Mouse (Mus musculus): Measurements from ENCODE around the gene Grb10. TPM values are rescaled to one million over a fixed set of nuclear protein-coding genes. Genes with fewer than 3 reads are reported as not detected.

Grb10 gene
- polyA plus RNA-seq, 1 experiment from 2014 or later, result 410 TPM

DNA sequence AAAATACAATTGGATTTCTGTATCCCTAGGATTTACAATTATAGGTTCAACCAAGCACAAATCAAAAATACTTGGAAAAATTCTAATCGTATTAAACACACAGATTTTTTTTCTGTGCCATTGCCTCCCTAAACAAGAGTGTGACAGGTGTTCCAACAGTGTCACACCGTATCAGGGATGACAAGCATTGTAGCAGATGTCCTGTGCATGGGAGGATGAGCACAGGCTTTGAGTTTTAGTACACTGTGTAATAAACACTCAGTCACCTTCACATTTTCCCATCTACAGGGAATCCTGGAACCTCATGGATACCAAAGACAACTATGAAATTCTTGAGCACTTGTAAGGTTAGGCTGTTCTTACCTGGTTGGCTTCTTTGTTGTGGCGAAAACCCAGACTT is 51.2 kb downstream of the Grb10 start:
- H3K4me3 ChIP-seq, result no peak overlapping the region
- H3K36me3 ChIP-seq, result peaks cover 43% of the 10 kb centered on the region
- H3K9me3 ChIP-seq, result no peaks in the 10 kb centered on the region
- no peaks in the 10 kb centered on the region for H3K27me3 ChIP-seq (ENCODE audit: insufficient read depth, poor library complexity, severe bottlenecking)
- H3K27ac ChIP-seq, result no peak overlapping the region
- no peak for DNase-seq (ENCODE audit: low spot score)
- 84% methylated on average over 3 of the region's 3 CpGs for WGBS
- no peaks in the 10 kb centered on the region for H3K4me1 ChIP-seq (replicated peaks)

DNA sequence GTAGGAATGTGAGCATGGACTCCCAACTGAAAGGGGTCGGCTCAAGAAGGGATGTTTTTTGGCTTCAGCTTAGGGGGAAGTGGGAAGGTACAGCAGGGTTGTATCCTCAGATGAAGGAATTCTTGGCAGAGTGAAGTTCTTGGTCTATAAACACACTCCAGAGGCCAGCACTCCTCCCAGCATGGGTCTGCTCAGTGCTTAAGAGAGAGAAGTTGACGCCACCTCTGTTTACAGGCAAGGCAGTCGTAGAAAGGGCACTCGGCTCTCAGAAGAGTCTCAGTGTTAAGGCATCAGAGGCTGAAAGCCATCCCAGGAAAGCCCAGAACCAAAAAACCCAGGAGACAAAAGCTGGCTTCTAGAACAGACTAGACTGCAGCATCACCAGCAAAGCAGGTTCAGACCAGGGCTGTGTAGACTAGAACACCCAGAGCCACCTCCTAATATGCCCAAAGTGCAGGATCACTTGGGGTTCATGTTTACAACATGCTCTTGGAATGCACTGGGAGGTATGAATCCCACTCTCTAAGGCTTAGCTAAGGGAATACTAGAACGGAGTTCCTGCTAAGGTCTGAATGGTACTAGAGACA is 59.8 kb downstream of the Grb10 start:
- H3K9me3 ChIP-seq, result no peaks in the 10 kb centered on the region
- H3K27me3 ChIP-seq (ENCODE audit: insufficient read depth, poor library complexity, severe bottlenecking), result no peaks in the 10 kb centered on the region
- 81% methylated on average over 5 of the region's 5 CpGs for WGBS
- H3K4me1 ChIP-seq (replicated peaks), result no peaks in the 10 kb centered on the region; the same call in 1 of the 2 replicates
- DNase-seq (ENCODE audit: low spot score), result no peak
- no peak overlapping the region for H3K27ac ChIP-seq
- no peak overlapping the region for H3K4me3 ChIP-seq
- peaks cover 53% of the 10 kb centered on the region for H3K36me3 ChIP-seq

- peak; percentile 34 for DNase-seq (ENCODE audit: low spot score)
- WGBS, result 54% methylated on average over 10 of the region's 10 CpGs
- Histone ChIP-seq H3K36me3 (peaks cover 66% of the 10 kb centered on the region), H3K4me3 (no peak overlapping the region), H3K27me3 (ENCODE audit: insufficient read depth, poor library complexity, severe bottlenecking) (no peaks in the 10 kb centered on the region), H3K4me1 (replicated peaks) (peaks cover 7% of the 10 kb centered on the region), H3K9me3 (0 out of 2 replicates have a peak, but pooled peaks cover 2% of the 10 kb centered on the region), H3K27ac (no peak overlapping the region)
These were observed 63.8 kb downstream of the Grb10 start for GRCm38 (mm10) chr11:11974591-11975255.

- Histone ChIP-seq H3K4me1 (replicated peaks) (peaks cover 20% of the 10 kb centered on the region), H3K27ac (peak overlapping the region; percentile 57), H3K27me3 (ENCODE audit: insufficient read depth, poor library complexity, severe bottlenecking) (no peaks in the 10 kb centered on the region), H3K36me3 (peaks cover 66% of the 10 kb centered on the region), H3K9me3 (0 out of 2 replicates have a peak, but pooled peaks cover 2% of the 10 kb centered on the region), H3K4me3 (no peak overlapping the region)
- WGBS, result 49% methylated on average over 8 of the region's 8 CpGs
- DNase-seq (ENCODE audit: low spot score), result peak; percentile 75
These were observed 65.0 kb downstream of the Grb10 start for GRCm38 (mm10) chr11:11973366-11974014.

DNA sequence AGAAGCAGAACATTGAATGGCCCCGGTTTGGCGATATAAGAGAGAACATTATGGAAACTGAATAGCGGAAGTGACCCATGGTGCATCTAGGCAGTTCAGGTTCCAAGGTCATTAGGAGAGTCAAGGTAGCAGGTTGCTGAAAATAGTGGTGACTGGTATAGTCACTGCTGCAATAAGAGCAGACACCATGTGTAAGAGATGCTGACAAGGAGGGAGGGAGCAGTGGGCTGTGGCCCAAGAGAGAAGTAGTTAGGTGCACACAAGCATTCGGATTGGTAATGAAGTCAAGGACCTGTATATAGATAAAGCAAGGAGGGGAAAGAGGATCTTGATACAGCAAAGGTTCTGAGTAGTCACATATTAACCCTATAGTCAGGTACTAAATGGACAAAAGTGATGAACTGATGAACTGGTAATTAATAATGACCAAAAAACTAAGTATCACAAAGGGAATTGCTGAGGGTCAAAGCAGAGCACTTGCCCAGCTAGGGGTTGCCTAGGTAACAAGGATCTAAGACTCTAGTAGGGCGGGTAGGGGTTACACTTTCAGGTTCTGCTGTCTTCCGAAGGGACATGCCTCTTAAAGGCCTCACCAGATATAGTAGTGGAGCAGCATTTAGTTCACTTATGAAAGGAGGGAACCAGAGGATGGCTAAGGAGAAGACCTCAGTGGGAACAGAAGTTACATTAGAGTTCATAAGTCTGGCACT is 65.9 kb downstream of the Grb10 start:
- Histone ChIP-seq H3K36me3 (peaks cover 75% of the 10 kb centered on the region), H3K4me1 (replicated peaks) (peaks cover 22% of the 10 kb centered on the region), H3K27ac (peak overlapping the region; percentile 57), H3K4me3 (no peak overlapping the region), H3K27me3 (ENCODE audit: insufficient read depth, poor library complexity, severe bottlenecking) (no peaks in the 10 kb centered on the region), H3K9me3 (0 out of 2 replicates have a peak, but pooled peaks cover 2% of the 10 kb centered on the region)
- no peak for DNase-seq (ENCODE audit: low spot score)
- WGBS, result 78% methylated on average over 6 of the region's 6 CpGs

- DNase-seq (ENCODE audit: low spot score), result no peak
- Histone ChIP-seq H3K27me3 (ENCODE audit: insufficient read depth, poor library complexity, severe bottlenecking) (no peaks in the 10 kb centered on the region), H3K27ac (no peak overlapping the region), H3K9me3 (0 out of 2 replicates have a peak, but pooled peaks cover 2% of the 10 kb centered on the region), H3K36me3 (peaks cover 91% of the 10 kb centered on the region), H3K4me3 (no peak overlapping the region), H3K4me1 (replicated peaks) (peaks cover 22% of the 10 kb centered on the region)
- 94% methylated on average over 11 of the region's 11 CpGs for WGBS
These were observed 68.2 kb downstream of the Grb10 start for GRCm38 (mm10) chr11:11970246-11970645.

DNA sequence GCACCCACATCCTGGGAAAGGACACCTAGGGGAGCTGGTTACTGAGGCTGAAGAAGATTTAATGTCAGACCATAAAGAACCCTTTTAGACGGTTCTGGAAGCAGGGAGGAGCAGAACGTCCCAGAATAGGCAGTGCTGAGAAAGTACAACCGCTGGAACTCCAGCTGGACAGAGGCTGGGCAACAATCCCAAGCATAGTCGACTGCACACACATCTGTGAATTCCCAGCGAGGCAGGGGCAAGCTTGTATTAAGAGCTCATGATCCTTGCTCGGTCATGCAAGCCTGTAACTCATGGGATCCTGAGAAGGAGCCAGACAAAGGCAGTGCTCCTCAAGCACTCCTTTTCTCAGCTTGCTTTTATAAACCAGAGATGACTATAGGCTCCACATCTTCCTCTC is 69.7 kb downstream of the Grb10 start:
- Histone ChIP-seq H3K27me3 (ENCODE audit: insufficient read depth, poor library complexity, severe bottlenecking) (no peaks in the 10 kb centered on the region), H3K36me3 (peaks cover 92% of the 10 kb centered on the region), H3K9me3 (0 out of 2 replicates have a peak, but pooled peaks cover 2% of the 10 kb centered on the region), H3K27ac (peak overlapping the region; percentile 67), H3K4me3 (no peak overlapping the region), H3K4me1 (replicated peaks) (peaks cover 24% of the 10 kb centered on the region)
- WGBS, result 57% methylated on average over 6 of the region's 6 CpGs
- no peak for DNase-seq (ENCODE audit: low spot score)

- H3K4me1 ChIP-seq (replicated peaks), result peaks cover 26% of the 10 kb centered on the region
- H3K4me3 ChIP-seq, result no peak overlapping the region
- peaks cover 88% of the 10 kb centered on the region for H3K36me3 ChIP-seq
- 92% methylated on average over 8 of the region's 8 CpGs for WGBS
- no peaks in the 10 kb centered on the region for H3K27me3 ChIP-seq (ENCODE audit: insufficient read depth, poor library complexity, severe bottlenecking)
- H3K9me3 ChIP-seq, result 0 out of 2 replicates have a peak, but pooled peaks cover 2% of the 10 kb centered on the region
- H3K27ac ChIP-seq, result no peak overlapping the region
- no peak for DNase-seq (ENCODE audit: low spot score)
These were observed 71.0 kb downstream of the Grb10 start for GRCm38 (mm10) chr11:11967519-11967918.

DNA sequence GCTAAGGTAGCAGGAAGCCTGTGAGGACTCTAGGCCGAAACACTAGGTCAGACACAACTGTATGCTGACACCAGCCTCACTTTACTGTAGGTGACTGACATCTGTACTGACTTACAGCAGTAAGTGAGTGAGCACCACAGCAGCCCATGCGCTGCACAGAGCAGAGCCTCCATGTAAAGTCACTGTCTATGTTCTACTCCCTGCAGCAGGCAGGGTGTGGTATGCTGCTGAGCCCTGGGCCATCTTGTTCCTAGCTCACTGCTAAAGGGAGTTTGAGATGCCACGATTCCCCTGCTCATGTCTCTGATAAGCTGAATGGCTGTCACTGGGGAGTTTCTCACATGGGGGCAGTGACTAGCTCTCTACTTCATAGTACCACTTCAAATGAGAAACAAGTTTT is 72.3 kb downstream of the Grb10 start:
- H3K4me1 ChIP-seq (replicated peaks), result peaks cover 32% of the 10 kb centered on the region
- DNase-seq (ENCODE audit: low spot score), result no peak
- 0 out of 2 replicates have a peak, but pooled peaks cover under 1% of the 10 kb centered on the region for H3K9me3 ChIP-seq
- no peak overlapping the region for H3K4me3 ChIP-seq
- peak overlapping the region; percentile 41 for H3K27ac ChIP-seq
- H3K27me3 ChIP-seq (ENCODE audit: insufficient read depth, poor library complexity, severe bottlenecking), result no peaks in the 10 kb centered on the region
- H3K36me3 ChIP-seq, result peaks cover 87% of the 10 kb centered on the region
- WGBS, result 85% methylated on average over 3 of the region's 3 CpGs

- H3K9me3 ChIP-seq, result no peaks in the 10 kb centered on the region
- WGBS, result 88% methylated on average over 12 of the region's 12 CpGs
- DNase-seq (ENCODE audit: low spot score), result no peak
- H3K4me3 ChIP-seq, result no peak overlapping the region
- no peaks in the 10 kb centered on the region for H3K27me3 ChIP-seq (ENCODE audit: insufficient read depth, poor library complexity, severe bottlenecking)
- H3K36me3 ChIP-seq, result peaks cover 87% of the 10 kb centered on the region
- peaks cover 38% of the 10 kb centered on the region for H3K4me1 ChIP-seq (replicated peaks)
- no peak overlapping the region for H3K27ac ChIP-seq
These were observed 72.9 kb downstream of the Grb10 start for GRCm38 (mm10) chr11:11965501-11966125.

GRCm38 (mm10) chr11:11964729-11965128 is 73.8 kb downstream of the Grb10 start:
- WGBS, result 90% methylated on average over 2 of the region's 2 CpGs
- Histone ChIP-seq H3K36me3 (peaks cover 85% of the 10 kb centered on the region), H3K4me1 (replicated peaks) (peaks cover 44% of the 10 kb centered on the region)

DNA sequence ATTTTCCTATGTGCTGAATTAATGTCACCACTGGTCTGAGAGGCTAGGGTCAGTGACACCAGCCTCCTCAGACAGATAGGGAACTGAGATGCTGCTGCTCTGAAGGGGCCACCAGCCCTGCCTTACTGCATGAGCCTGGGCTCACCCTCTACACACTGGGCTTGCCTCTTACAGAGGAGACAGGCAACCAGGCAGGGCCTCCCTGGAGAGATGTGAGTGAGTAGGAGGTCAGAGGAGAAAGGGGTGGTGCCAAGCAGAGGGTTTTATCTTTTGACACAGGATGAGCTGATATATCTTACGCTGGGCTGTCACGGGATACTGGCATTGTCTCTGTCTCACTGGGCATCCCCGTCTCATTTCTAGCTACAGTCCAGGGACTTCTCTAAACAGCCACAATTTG is 74.9 kb downstream of the Grb10 start:
- Histone ChIP-seq H3K4me3 (no peak overlapping the region), H3K9me3 (no peaks in the 10 kb centered on the region), H3K27ac (peak overlapping the region; percentile 73), H3K4me1 (replicated peaks) (peaks cover 32% of the 10 kb centered on the region), H3K27me3 (ENCODE audit: insufficient read depth, poor library complexity, severe bottlenecking) (no peaks in the 10 kb centered on the region), H3K36me3 (peaks cover 81% of the 10 kb centered on the region)
- no peak for DNase-seq (ENCODE audit: low spot score)
- WGBS, result 65% methylated on average over 3 of the region's 3 CpGs

More at GRCm38 (mm10) chr11:11964729-11965128, 73.8 kb downstream of the Grb10 start:
- no peak overlapping the region for H3K4me3 ChIP-seq
- no peaks in the 10 kb centered on the region for H3K27me3 ChIP-seq (ENCODE audit: insufficient read depth, poor library complexity, severe bottlenecking)
- no peak overlapping the region for H3K27ac ChIP-seq
- DNase-seq (ENCODE audit: low spot score), result no peak
- no peaks in the 10 kb centered on the region for H3K9me3 ChIP-seq
